Mouse (Mus musculus): Measurements from ENCODE around the gene Gm10277. TPM values are rescaled to one million over a fixed set of nuclear protein-coding genes. Genes with fewer than 3 reads are reported as not detected.

Gene Gm10277
- polyA plus RNA-seq (2015; fragmentation: Nextera tagmentation; extraction: Ambion mirVana): 0.21 and 0.27 TPM in 2 replicates

GRCm38 (mm10) chr11:77787707-77788106 lies at the start of gene Gm10277:
TSS of gene Gm10277 (minus strand) at chr11:77787747.

GRCm38 (mm10) chr11:77762783-77763672 lies 24.5 kb downstream of the Gm10277 start, which contains the start of gene Myo18a:
TSS of gene Myo18a (plus strand) at chr11:77763246.

Other genes with a start within 250 kb of the Gm10277 start
- 12.0 and 14.0 TPM in 2 replicates for gene Taok1, start 179.9 kb downstream of the Gm10277 start, polyA plus RNA-seq (2015; fragmentation: Nextera tagmentation; extraction: Ambion mirVana)
- 3.0 and 3.3 TPM in 2 replicates for gene Nufip2, start 101.6 kb downstream of the Gm10277 start, polyA plus RNA-seq (2015; fragmentation: Nextera tagmentation; extraction: Ambion mirVana)
- gene Cryba1, start 62.5 kb downstream of the Gm10277 start, polyA plus RNA-seq (2015; fragmentation: Nextera tagmentation; extraction: Ambion mirVana): not detected in 2 replicates
- gene Myo18a, start 24.5 kb downstream of the Gm10277 start, polyA plus RNA-seq (2015; fragmentation: Nextera tagmentation; extraction: Ambion mirVana): 63.1 and 85.2 TPM in 2 replicates
- gene Pipox, start 106.3 kb upstream of the Gm10277 start, polyA plus RNA-seq (2015; fragmentation: Nextera tagmentation; extraction: Ambion mirVana): 0.24 and 0.53 TPM in 2 replicates
- gene Sez6, start 143.1 kb upstream of the Gm10277 start, polyA plus RNA-seq (2015; fragmentation: Nextera tagmentation; extraction: Ambion mirVana): 0.14 and 0.22 TPM in 2 replicates
- gene Phf12, start 195.0 kb upstream of the Gm10277 start, polyA plus RNA-seq (2015; fragmentation: Nextera tagmentation; extraction: Ambion mirVana): 5.3 and 6.7 TPM in 2 replicates
- 8.0 and 8.3 TPM in 2 replicates for gene Dhrs13, start 244.5 kb upstream of the Gm10277 start, polyA plus RNA-seq (2015; fragmentation: Nextera tagmentation; extraction: Ambion mirVana)